Mouse (Mus musculus) lung, postnatal 0 days (tissue): ENCODE results near the gene Sorcs2.
A peak's percentile ranks its signal among the peaks of the same experiment; 100 is the strongest.

Experiments used
- CTCF ChIP-seq: IDR thresholded peaks from 2 replicates; pipeline ENCODE4 v1.5.1; 2016; ENCODE audit warnings: antibody characterized with exemption, mild to moderate bottlenecking
- EP300 ChIP-seq: IDR thresholded peaks from 2 replicates; pipeline ENCODE4 v1.6.1; 2016; ENCODE audit warnings: antibody characterized with exemption, mild to moderate bottlenecking, control low read depth

GRCm38 (mm10) chr5:36378370-36378738, 19.6 kb downstream of the Sorcs2 start:
- TF ChIP-seq CTCF (peak; percentile 25; the same call in 1 of the 2 replicates), EP300 (no peak)
